Mouse (Mus musculus) midbrain, postnatal 0 days (tissue): ENCODE measurements around the gene St8sia1. TPM values are rescaled to one million over a fixed set of nuclear protein-coding genes. Genes with fewer than 3 reads are reported as not detected.

ENCODE experiments used
- ATAC-seq: fragments of 200-750 bp; cut with Nextera tagmentation; 2 replicates; pipeline ENCODE4 v1.8.0; 2017; ENCODE audit warnings: moderate number of reproducible peaks, mild to moderate bottlenecking, moderate TSS enrichment, moderate library complexity; ENCODE audit not compliant: low FRiP score
- DNase-seq: peaks from one replicate; pipeline ENCODE4 v3.0.0-alpha.2; 2015; ENCODE audit warnings: low spot score
- H3K27ac ChIP-seq: fragments of 300-500 bp; sonication (generic); 2 replicates; pipeline ENCODE4 v1.5.1; 2014; ENCODE audit warnings: low read depth, mild to moderate bottlenecking, low read length, mixed read lengths
- H3K27me3 ChIP-seq: fragments of 300-500 bp; sonication (generic); 2 replicates; pipeline ENCODE4 v1.6.1; 2014; ENCODE audit warnings: low read length, control low read depth, mixed read lengths; ENCODE audit not compliant: insufficient read depth
- H3K36me3 ChIP-seq: fragments of 300-500 bp; sonication (generic); 2 replicates; pipeline ENCODE4 v1.6.1; 2014; ENCODE audit warnings: low read length, control low read depth, mixed read lengths; ENCODE audit not compliant: insufficient read depth
- H3K4me1 ChIP-seq: fragments of 300-500 bp; sonication (generic); 2 replicates; pipeline ENCODE4 v1.6.1; 2014; ENCODE audit warnings: mild to moderate bottlenecking, control low read depth, antibody characterized with exemption, low read length, mixed read lengths; ENCODE audit not compliant: insufficient read depth
- H3K4me2 ChIP-seq: fragments of 300-500 bp; sonication (generic); 2 replicates; pipeline ENCODE4 v1.6.1; 2014; ENCODE audit warnings: low read depth, mild to moderate bottlenecking, low read length, mixed read lengths; ENCODE audit not compliant: poor library complexity, severe bottlenecking
- H3K4me3 ChIP-seq: fragments of 300-500 bp; sonication (generic); 2 replicates; pipeline ENCODE4 v1.5.1; 2014; ENCODE audit warnings: low read depth, mild to moderate bottlenecking, low read length, moderate library complexity
- H3K9ac ChIP-seq: fragments of 300-500 bp; sonication (generic); replicated peaks from 2 replicates; pipeline ENCODE4 v1.6.1; 2014; ENCODE audit warnings: mild to moderate bottlenecking, low read length, moderate library complexity, mixed read lengths; ENCODE audit not compliant: poor library complexity, severe bottlenecking
- H3K9me3 ChIP-seq: fragments of 300-500 bp; sonication (generic); 2 replicates; pipeline ENCODE4 v1.6.1; 2016; ENCODE audit warnings: low read length, control low read depth
- CTCF ChIP-seq: IDR thresholded peaks from 2 replicates; pipeline ENCODE4 v1.5.1; 2016; ENCODE audit warnings: antibody characterized with exemption, mild to moderate bottlenecking
- whole genome bisulfite sequencing: fragments of 180-500 bp; shearing (Covaris S2); extraction: QIAGEN DNeasy Blood & Tissue Kit; methylation state at CpG from one replicate; pipeline ENCODE4 v1.1.7; 2014; 5-methylcytosine and 5-hydroxymethylcytosine counted together
- polyA plus RNA-seq: library from polyadenylated mRNA; unstranded; fragments of >200 nt; fragmentation: Nextera tagmentation; extraction: Ambion mirVana; gene quantifications from 2 replicates; pipeline ENCODE4 v1.2.1, GENCODE M21; 2015
- total RNA-seq: library from RNA; depleted of rRNA; stranded (reverse); fragments of >200 nt; gene quantifications from 2 replicates; pipeline ENCODE4 v1.2.3, GENCODE M21; 2014

St8sia1 gene
- total and polyA plus RNA-seq, 2 experiments from 2014 or later, result 4.5 to 17.7 TPM

GRCm38 (mm10) chr6:142830221-142830620 lies 134.0 kb downstream of the St8sia1 start:
- DNase-seq (no peak), ATAC-seq (no peak)
- no peak overlapping the region for H3K4me2 ChIP-seq
- H3K36me3 ChIP-seq, result peaks cover 5% of the 10 kb centered on the region; the same call in 1 of the 2 replicates
- H3K27me3 ChIP-seq, result no peaks in the 10 kb centered on the region
- H3K9ac ChIP-seq, result no peak overlapping the region
- 100% methylated on average over 3 of the region's 3 CpGs for WGBS
- H3K4me3 ChIP-seq, result no peak overlapping the region
- H3K4me1 ChIP-seq, result no peaks in the 10 kb centered on the region
- TF ChIP-seq CTCF, result no peak
- H3K27ac ChIP-seq, result no peak overlapping the region
- no peaks in the 10 kb centered on the region for H3K9me3 ChIP-seq

- H3K4me1 ChIP-seq, result no peaks in the 10 kb centered on the region
- DNase-seq, result no peak
- H3K36me3 ChIP-seq, result peaks cover 5% of the 10 kb centered on the region; the same call in 1 of the 2 replicates
Measured at GRCm38 (mm10) chr6:142825449-142825848, 138.8 kb downstream of the St8sia1 start.

GRCm38 (mm10) chr6:142823008-142823787 lies 141.1 kb downstream of the St8sia1 start:
- H3K9ac ChIP-seq, result no peak overlapping the region
- WGBS, result 91% methylated on average over 5 of the region's 5 CpGs
- H3K9me3 ChIP-seq, result no peaks in the 10 kb centered on the region
- no peak for TF ChIP-seq CTCF
- H3K4me3 ChIP-seq, result no peak overlapping the region
- no peaks in the 10 kb centered on the region for H3K4me1 ChIP-seq
- no peaks in the 10 kb centered on the region for H3K27me3 ChIP-seq
- ATAC-seq (no peak), DNase-seq (no peak)
- H3K4me2 ChIP-seq, result no peak overlapping the region
- no peak overlapping the region for H3K27ac ChIP-seq
- no peaks in the 10 kb centered on the region for H3K36me3 ChIP-seq

More at GRCm38 (mm10) chr6:142825449-142825848, 138.8 kb downstream of the St8sia1 start:
- H3K27me3 ChIP-seq, result no peaks in the 10 kb centered on the region
- H3K27ac ChIP-seq, result no peak overlapping the region
- no peak overlapping the region for H3K9ac ChIP-seq
- WGBS, result 77% methylated on average over 5 of the region's 5 CpGs
- H3K4me2 ChIP-seq, result no peak overlapping the region
- H3K4me3 ChIP-seq, result no peak overlapping the region
- no peak for ATAC-seq
- TF ChIP-seq CTCF, result no peak
- no peaks in the 10 kb centered on the region for H3K9me3 ChIP-seq

- Histone ChIP-seq H3K27ac (no peak overlapping the region), H3K36me3 (no peaks in the 10 kb centered on the region), H3K4me2 (no peak overlapping the region), H3K9me3 (no peaks in the 10 kb centered on the region), H3K27me3 (no peaks in the 10 kb centered on the region), H3K4me3 (no peak overlapping the region), H3K9ac (no peak overlapping the region), H3K4me1 (peaks cover 2% of the 10 kb centered on the region; the same call in 1 of the 2 replicates)
- WGBS, result 95% methylated on average over 10 of the region's 10 CpGs
- no peak for ATAC-seq
- no peak for DNase-seq
- no peak for TF ChIP-seq CTCF
Measured at GRCm38 (mm10) chr6:142818306-142818705, 145.9 kb downstream of the St8sia1 start.

GRCm38 (mm10) chr6:142815513-142815912 lies 148.7 kb downstream of the St8sia1 start:
- no peak for ATAC-seq
- Histone ChIP-seq H3K27me3 (no peaks in the 10 kb centered on the region), H3K36me3 (no peaks in the 10 kb centered on the region), H3K27ac (no peak overlapping the region), H3K4me3 (no peak overlapping the region), H3K4me2 (no peak overlapping the region), H3K9ac (no peak overlapping the region), H3K4me1 (peaks cover 2% of the 10 kb centered on the region; the same call in 1 of the 2 replicates), H3K9me3 (no peaks in the 10 kb centered on the region)
- 70% methylated on average over 3 of the region's 3 CpGs for WGBS
- TF ChIP-seq CTCF, result no peak
- DNase-seq, result no peak

GRCm38 (mm10) chr6:142814495-142814921 lies 149.7 kb downstream of the St8sia1 start:
- H3K9me3 ChIP-seq, result no peaks in the 10 kb centered on the region
- H3K36me3 ChIP-seq, result no peaks in the 10 kb centered on the region
- H3K27ac ChIP-seq, result no peak overlapping the region
- WGBS, result 2% methylated on average over 15 of the region's 15 CpGs
- peak overlapping the region; percentile 47 for H3K4me2 ChIP-seq
- no peak for ATAC-seq
- H3K9ac ChIP-seq, result peak overlapping the region; percentile 33; the same call in 1 of the 2 replicates
- no peaks in the 10 kb centered on the region for H3K27me3 ChIP-seq
- peak overlapping the region; percentile 35 for H3K4me3 ChIP-seq
- DNase-seq, result peak; percentile 95
- peaks cover 2% of the 10 kb centered on the region; the same call in 1 of the 2 replicates for H3K4me1 ChIP-seq
- peak; percentile 92 for TF ChIP-seq CTCF
